Mouse (Mus musculus): Measurements from ENCODE around the gene Cmklr1.

Gene Cmklr1

DNA sequence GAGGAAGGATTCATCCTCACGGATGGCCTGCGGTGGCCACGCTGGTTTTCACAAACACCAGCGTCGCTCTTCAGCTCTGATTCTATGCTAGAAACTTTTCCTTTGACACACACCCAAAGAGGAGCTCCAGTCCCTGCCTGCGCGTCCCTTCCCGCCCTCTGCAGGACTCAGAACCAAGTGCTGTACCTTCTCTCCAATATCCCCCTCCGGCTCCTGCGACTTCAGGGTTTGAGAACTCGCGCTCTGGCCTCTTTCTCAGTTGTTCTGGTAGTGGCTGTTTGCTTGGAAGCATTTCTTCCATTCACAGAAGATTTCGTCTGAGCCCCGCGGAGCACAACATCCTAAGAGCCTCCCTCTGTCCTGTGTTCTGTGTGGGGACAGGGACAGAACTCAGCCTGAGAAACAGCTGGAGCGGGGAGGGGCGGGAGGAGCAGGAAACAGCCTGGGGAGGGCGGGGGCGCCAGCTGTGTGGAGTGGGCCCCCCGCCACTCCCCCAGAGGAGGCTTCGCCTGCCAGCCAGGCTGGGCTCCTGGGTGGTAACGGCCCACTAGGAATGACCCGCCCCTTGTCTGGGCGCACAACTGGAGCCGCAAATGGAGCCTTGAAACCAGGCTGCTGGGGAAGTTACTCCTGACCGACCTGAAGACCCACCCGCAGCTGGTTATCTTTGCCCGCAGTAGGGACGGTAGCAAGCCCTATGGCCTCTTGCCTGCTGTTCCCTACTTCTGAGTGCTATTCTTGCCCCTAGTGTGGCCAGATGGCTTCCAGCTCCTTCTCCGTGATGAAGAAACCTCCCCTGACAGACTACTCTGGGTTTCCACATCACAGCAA is at the start of gene Cmklr1:
Gene Cmklr1 (minus strand): TSS at position 392 of the 831 bp plus-strand sequence.
- peak; percentile 69 for DNase-seq

DNA sequence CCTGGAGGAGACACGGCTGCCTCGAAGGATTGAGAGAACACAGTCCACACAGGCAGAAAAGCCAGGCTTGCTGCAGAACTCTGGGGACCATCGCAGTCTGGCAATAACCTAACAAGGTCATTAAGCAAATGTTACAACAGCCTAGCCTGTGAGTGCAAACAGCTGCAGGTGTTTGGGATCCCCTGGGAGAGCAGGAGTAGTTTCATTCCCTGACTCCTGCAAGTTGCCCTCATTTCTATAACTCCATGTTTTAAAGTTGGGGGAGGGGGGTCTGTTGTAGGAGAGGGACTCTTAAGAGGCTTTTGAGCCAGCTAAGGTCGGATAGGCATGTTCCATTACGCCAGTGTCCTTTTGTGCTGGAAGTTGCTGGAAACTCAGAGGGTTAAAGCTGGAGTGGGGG is 44.2 kb upstream of the Cmklr1 start:
- no peak for DNase-seq

DNA sequence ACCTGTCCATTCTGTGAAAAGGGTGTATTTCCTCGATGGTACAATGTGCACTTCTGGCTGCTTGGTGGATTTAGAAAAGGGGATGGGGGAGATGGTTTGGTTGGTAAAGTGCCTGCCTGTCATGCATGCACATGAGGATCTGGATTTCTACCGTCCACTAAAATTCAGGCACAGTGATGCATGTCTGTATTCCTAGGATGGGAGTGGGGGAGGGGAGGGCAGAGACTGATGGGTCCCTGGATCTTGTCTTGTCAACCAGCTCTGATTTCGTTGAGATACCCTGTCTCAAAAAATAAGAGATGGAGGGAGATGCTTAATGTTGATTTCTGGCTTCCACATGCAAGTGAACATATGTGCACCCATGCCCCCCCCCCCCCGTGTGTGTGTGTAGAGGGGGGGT is 43.8 kb upstream of the Cmklr1 start:
- DNase-seq: no peak

GRCm38 (mm10) chr5:113693196-113693755 is 43.0 kb upstream of the Cmklr1 start:
- no peak for DNase-seq

DNA sequence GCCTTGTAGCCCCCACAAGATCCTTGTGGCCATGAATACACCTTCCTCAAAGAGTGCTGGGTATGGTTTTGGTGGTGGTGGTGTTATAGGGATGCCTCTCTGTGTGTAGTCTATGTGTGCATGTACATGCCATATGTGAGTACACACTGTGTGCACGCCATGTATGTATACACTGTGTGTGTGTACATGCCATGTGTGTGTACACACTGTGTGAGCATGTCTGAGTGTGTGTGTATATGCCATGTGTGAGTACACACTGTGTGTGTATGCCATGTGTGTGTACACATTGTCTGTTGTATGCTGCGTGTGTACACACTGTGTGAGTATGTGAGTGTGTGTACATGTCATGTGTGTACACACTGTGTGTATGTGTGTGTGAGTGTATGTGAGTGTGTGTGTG is 40.6 kb upstream of the Cmklr1 start:
- DNase-seq: no peak

GRCm38 (mm10) chr5:113690069-113690548 is 39.9 kb upstream of the Cmklr1 start:
- no peak for DNase-seq

- no peak for DNase-seq
These were observed 37.3 kb upstream of the Cmklr1 start for GRCm38 (mm10) chr5:113687514-113687913.

- DNase-seq: no peak
These were observed 35.2 kb upstream of the Cmklr1 start for GRCm38 (mm10) chr5:113685471-113685870.

- no peak for DNase-seq
These were observed 33.0 kb upstream of the Cmklr1 start for GRCm38 (mm10) chr5:113683246-113683645.

DNA sequence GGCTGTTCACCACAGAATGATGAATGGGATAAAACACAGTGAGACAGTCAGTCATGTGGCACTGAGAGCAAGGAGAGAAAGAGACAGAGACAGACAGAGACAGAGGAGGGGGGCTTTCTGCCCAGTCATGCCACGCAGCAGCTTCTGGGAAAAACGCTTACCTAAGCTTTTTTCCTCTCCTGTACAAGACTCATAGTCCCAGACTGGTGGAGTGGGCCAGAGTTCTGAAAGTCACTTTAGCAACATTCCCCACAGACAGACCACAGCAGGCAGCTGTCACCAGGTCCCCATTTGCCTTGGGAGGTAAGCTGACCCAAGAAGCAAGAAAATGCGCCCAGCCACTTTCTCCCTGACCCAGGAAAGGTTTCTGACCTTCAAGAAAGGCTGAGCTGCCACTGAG is 32.2 kb upstream of the Cmklr1 start:
- no peak for DNase-seq

DNA sequence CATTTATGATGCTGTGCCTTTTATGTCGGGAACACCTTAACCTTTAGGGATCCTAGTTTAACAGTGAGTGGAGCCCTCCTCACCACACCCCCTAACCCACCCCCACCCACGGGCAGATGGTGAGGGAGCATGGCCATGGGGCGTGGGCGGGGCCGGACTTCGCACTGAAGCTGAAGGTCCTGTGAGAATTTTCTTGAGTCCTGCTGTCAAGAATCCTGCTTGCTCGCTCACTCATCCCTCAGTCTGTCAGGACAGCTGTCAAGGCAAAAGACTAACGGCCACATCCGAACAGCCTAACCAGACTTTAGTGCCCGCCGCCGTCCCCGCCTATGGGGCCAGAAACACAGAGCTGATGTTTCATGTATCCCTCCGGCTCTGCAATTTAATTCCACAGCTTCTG is 31.0 kb upstream of the Cmklr1 start:
- DNase-seq: no peak

- no peak for DNase-seq
These were observed 29.3 kb upstream of the Cmklr1 start for GRCm38 (mm10) chr5:113679509-113679908.

GRCm38 (mm10) chr5:113678743-113679452 is 28.7 kb upstream of the Cmklr1 start:
- no peak for DNase-seq

GRCm38 (mm10) chr5:113677541-113677940 is 27.3 kb upstream of the Cmklr1 start:
- DNase-seq: no peak

DNA sequence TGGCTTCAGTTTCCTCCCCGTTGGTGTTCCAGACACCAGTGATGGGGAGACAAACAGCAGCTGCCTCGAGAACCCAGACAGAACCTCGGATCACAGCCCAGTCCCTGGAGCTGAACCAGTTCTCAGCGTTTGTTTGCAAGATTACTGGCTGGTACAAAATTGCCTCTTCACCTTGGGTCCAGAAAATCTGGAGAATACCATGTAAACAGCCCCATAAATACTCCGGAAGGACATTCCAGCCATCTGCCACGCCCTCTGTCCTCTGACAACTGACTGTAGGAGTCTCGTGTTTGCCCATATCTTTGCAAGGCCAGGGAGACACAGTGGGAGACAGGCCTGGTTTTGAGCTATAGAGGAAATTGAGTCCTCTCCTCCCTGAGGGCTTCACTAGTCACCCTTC is 24.6 kb upstream of the Cmklr1 start:
- DNase-seq: peak; percentile 61

DNA sequence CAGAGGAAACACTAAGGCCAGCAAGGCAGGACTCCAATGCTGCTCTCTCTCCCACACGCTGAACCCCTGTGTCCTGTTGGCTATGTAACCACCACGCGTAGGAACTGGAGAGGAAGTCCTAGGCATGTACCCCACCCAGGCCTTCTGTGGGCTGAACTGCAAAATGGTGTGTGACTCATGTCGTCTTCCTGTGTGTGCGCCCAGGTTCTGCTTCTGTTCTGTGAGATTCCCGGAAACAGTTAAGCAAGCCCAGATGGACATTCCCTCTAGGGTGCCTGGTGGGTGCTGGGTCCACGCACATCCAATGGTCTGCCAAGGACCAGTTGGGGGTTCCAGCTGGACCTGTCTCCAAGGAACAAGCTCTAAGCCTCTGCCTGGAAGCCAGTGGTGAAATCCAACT is 22.2 kb upstream of the Cmklr1 start:
- DNase-seq: peak; percentile 79

DNA sequence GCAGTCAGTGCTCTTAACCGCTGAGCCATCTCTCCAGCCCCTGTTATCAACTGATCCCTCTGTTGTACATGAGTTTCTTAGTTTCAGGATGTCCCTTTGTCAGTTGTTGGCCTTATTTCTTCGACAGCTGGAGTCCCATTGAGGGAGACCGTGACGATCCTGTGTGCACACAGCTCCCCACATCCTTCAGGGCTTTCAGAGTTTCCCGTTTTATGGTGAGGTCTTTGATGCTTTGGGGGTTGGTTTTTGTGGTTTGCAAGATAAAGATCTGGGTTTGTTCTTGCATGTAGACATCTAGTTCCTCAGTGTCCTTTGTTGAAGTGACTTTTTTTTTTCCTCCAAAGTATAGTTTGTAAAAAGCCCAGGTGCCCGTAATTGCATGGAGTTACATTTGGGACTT is 20.4 kb upstream of the Cmklr1 start:
- DNase-seq: no peak

DNA sequence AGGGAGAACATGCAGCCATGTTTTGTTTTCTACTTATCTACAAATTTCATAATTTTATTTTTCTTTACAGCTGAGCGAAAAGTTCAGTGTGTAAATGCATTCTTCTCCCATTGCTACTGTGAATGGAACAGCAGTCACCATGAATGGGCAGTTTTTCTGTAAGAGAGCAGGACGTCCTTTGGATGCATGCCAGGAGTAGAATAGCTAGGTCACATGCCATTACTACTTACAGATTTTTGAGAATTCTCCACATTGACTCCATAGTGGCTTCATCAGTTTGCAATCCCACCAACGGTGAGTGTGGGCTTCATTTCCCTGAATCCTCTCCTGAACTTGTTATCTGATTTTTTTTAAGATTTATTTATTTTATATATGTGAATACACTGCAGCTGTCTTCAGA is 19.9 kb upstream of the Cmklr1 start:
- DNase-seq: no peak

DNA sequence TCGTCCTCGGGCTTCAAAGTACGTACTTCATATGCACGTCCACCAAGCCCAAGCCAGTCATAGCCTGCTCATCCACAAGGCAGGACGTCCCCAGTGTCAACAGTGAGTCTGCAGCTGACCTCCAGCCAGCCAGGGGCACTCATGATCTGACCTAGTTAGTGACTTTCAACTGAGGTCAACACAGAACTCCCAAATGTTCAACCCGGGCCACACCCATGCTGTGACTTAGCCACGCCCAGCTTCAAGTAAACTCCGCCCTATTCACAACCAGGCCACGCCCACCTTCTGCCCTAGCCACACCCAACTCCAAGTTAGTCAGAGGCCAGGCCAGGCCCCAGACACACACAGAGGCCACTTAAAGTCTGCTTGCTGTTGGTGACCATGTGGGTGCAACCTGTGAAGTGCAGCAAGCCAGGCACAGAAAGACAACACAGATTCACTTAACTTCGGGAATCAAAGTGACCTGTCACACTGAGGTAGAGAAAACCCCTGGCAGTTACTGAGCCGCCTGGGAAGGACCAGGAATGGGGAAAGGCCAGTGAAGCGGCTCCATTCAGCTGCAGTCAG is 14.5 kb upstream of the Cmklr1 start:
- DNase-seq: no peak

DNA sequence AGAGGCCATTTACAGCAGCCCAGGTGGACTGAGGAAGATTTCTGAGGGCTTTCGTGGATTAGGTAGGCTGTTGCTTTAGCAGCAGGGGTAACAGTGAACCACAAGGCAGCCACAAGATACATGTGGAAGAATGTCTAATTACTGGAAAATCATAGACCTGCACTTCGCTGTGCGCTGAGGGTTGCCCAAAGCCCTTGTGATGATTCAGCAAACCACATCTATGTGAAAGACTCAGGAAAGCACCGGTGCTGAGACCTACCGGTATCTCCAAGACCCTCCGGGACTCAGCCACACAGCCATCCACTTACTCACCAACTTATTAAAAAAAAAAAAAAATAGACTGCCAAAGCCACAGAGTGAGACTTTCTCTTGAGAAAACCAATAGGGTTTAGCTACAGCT is 13.9 kb upstream of the Cmklr1 start:
- DNase-seq: no peak

DNA sequence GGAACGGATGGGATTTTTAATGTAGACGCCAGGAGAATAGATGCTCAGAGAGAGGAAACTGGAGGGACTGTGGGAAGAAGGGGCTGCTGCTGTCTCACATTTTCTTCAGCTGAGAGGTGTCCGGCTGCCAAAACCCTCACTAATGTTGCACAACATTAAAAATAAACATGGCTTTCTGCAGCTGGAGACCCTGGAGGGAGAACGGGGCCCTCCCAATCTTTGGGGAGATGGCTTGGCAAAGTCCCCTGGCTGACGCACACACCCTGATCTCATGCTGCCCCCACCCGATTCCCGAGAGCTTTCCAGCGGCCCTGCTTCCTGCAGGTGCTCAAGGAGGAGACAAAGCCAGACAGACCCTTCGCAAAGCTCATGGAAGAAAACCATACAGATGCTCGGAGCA is 10.6 kb upstream of the Cmklr1 start:
- peak; percentile 52 for DNase-seq

DNA sequence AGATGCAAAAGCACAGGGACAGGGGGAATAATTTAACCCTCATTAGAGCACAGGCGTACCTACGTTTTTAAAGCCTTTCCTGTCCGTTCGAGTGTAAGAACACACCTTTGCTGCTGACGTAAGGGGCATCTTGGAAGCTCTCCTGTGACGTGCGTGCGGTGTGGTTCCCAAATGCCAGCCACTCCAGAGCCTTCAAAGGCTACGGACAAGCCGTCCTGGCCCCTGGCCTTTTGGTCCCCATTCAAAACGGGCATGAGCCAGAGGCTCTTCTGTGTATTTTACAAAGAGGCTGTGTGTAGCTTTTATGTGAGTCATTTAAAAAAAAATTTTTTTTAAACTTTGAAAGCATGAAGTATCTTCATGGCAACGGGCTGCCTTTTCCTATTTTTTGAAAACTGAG is 4.6 kb upstream of the Cmklr1 start:
- no peak for DNase-seq

GRCm38 (mm10) chr5:113654206-113654605 is 4.0 kb upstream of the Cmklr1 start:
- no peak for DNase-seq

DNA sequence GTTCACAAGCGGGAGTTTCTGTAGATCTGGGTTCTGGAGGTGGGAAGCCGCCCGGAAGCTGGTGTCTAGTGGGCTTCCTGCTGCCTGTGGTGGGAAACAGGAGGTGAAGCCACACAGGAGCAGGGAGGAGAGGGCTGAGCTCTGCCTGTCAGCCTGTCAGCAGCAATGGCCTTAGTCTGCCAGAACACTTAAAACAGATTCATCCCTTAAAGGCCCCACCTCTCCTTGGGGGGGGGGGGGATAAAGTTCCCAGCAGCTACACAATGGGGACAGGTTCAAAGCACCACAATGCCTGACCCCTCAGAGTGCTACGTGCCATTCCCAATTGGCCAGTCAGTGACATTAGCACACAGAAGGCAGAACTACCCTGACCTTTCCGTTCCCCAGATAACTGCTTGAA is 2.0 kb upstream of the Cmklr1 start:
- DNase-seq: no peak
